Mouse (Mus musculus) liver, embryonic 12.5 days (tissue): ENCODE data around the gene Marveld2. TPM values are rescaled to one million over a fixed set of nuclear protein-coding genes. Genes with fewer than 3 reads are reported as not detected.

Experiments
- ATAC-seq: fragments of 200-750 bp; cut with Nextera tagmentation; 2 replicates; pipeline ENCODE4 v1.8.0; 2017; ENCODE audit warnings: moderate number of reproducible peaks, mild to moderate bottlenecking, moderate library complexity
- H3K27ac ChIP-seq: fragments of 300-500 bp; sonication (generic); 2 replicates; pipeline ENCODE4 v1.5.1; 2016; ENCODE audit warnings: mild to moderate bottlenecking
- H3K27me3 ChIP-seq: fragments of 300-500 bp; sonication (generic); replicated peaks from 2 replicates; pipeline ENCODE4 v1.6.1; 2016; ENCODE audit warnings: mild to moderate bottlenecking, moderate library complexity
- H3K36me3 ChIP-seq: fragments of 300-500 bp; sonication (generic); 2 replicates; pipeline ENCODE4 v1.6.1; 2016; ENCODE audit warnings: mild to moderate bottlenecking, moderate library complexity
- H3K4me1 ChIP-seq: fragments of 300-500 bp; sonication (generic); 2 replicates; pipeline ENCODE4 v1.6.1; 2016
- H3K4me2 ChIP-seq: fragments of 300-500 bp; sonication (generic); 2 replicates; pipeline ENCODE4 v1.6.1; 2016; ENCODE audit warnings: mild to moderate bottlenecking, moderate library complexity
- H3K4me3 ChIP-seq: fragments of 300-500 bp; sonication (generic); 2 replicates; pipeline ENCODE4 v1.5.1; 2016; ENCODE audit warnings: mild to moderate bottlenecking, moderate library complexity
- H3K9ac ChIP-seq: fragments of 300-500 bp; sonication (generic); 2 replicates; pipeline ENCODE4 v1.6.1; 2016; ENCODE audit warnings: mild to moderate bottlenecking, moderate library complexity
- H3K9me3 ChIP-seq: fragments of 300-500 bp; sonication (generic); replicated peaks from 2 replicates; pipeline ENCODE4 v1.6.1; 2016; ENCODE audit warnings: mild to moderate bottlenecking, moderate library complexity
- WGBS: fragments of 180-500 bp; shearing (Covaris S2); methylation state at CpG from one replicate; pipeline ENCODE4 v1.1.7; 2016; ENCODE audit not compliant: insufficient replicate concordance; 5-methylcytosine and 5-hydroxymethylcytosine counted together
- polyA plus RNA-seq: library from polyadenylated mRNA; unstranded; fragments of >200 nt; fragmentation: Nextera tagmentation; extraction: Ambion mirVana; gene quantifications from 2 replicates; pipeline ENCODE4 v1.2.1, GENCODE M21; 2016

Marveld2 gene
- polyA plus RNA-seq, 1 experiment from 2014 or later, result 7.1 TPM

DNA sequence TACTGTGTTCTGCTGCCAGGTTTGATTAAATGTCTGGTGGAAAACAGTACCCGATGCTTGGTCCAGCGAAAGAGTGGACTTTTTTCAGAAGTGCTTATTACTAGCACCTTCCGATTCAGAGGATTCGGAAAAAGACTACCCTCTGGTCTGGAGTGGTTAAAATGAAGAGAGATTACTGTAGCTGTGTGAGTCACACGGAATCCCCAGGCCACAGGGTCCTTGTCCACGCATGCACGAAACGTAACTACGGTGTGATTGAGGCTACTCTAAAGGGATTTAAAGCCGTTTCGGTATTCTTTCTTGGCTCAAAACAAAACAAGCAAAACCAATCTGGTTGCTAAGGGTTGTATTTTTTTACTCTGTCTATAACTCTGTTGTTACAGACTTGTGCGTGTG, 63.7 kb downstream of the Marveld2 start:
- Histone ChIP-seq H3K27me3 (peaks cover 58% of the 10 kb centered on the region), H3K9me3 (no peaks in the 10 kb centered on the region), H3K4me1 (peaks cover 11% of the 10 kb centered on the region), H3K27ac (no peak overlapping the region), H3K36me3 (no peaks in the 10 kb centered on the region), H3K4me3 (peak overlapping the region; percentile 60), H3K9ac (no peak overlapping the region), H3K4me2 (peak overlapping the region; percentile 74)
- no peak for ATAC-seq
- WGBS, result 10% methylated on average over 12 of the region's 12 CpGs

DNA sequence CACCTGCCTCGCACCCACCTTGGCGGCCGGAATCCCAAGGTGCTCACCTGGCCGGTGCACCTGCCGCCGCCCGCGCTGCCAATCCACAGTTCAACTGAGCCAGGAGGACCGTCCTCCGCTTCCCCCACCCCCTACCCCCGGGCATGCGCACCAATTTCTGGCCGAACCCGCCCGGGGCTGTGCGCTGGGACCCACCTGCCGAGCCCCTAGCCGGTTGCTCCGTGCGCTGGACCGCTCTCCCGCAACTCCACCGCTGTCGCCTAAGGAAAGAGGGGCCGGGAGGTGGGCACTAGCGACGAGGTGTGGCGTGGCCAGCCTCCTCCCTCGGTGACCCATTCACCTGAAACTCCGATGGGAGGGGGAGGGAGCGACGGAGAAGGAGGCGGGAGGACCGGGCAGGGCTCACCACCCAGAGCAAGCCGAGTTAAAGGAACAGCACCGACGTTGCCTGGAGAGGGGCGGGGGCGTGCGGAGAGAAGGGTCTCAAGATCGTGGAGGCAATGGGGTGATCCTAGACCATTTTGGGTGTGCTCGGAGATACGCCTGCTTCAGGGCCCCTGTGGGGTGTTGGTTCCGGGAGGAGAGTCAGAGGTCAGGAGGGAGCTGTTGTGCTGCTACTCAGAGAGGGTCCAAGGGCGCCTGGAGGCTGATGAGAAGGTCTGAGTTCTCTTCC, 64.3 kb downstream of the Marveld2 start, which contains the start of gene Ocln:
Gene Ocln, minus strand, starts transcription at position 350 of the 673 bp plus-strand sequence.
- H3K9ac ChIP-seq, result peak within 1 kb of the TSS; percentile 56
- H3K27me3 ChIP-seq, result peaks cover 60% of the 10 kb centered on the region
- peak; percentile 61 for ATAC-seq
- H3K36me3 ChIP-seq, result no peaks in the 10 kb centered on the region
- H3K9me3 ChIP-seq, result no peaks in the 10 kb centered on the region
- 2% methylated on average over 45 of the region's 45 CpGs for WGBS
- H3K4me3 ChIP-seq, result peak within 1 kb of the TSS; percentile 60
- H3K4me2 ChIP-seq, result peak within 1 kb of the TSS; percentile 74
- H3K27ac ChIP-seq, result no peak within 1 kb of the TSS
- H3K4me1 ChIP-seq, result peaks cover 11% of the 10 kb centered on the region

- Histone ChIP-seq H3K4me2 (peak overlapping the region; percentile 74), H3K9ac (peak overlapping the region; percentile 56), H3K36me3 (no peaks in the 10 kb centered on the region), H3K4me1 (peaks cover 11% of the 10 kb centered on the region), H3K27ac (no peak overlapping the region), H3K27me3 (peaks cover 60% of the 10 kb centered on the region), H3K4me3 (peak overlapping the region; percentile 60), H3K9me3 (no peaks in the 10 kb centered on the region)
- peak; percentile 25; the same call in 1 of the 2 replicates for ATAC-seq
- under 1% methylated on average over 35 of the region's 35 CpGs for WGBS
Measured at GRCm38 (mm10) chr13:100552009-100552368, 64.8 kb downstream of the Marveld2 start.

DNA sequence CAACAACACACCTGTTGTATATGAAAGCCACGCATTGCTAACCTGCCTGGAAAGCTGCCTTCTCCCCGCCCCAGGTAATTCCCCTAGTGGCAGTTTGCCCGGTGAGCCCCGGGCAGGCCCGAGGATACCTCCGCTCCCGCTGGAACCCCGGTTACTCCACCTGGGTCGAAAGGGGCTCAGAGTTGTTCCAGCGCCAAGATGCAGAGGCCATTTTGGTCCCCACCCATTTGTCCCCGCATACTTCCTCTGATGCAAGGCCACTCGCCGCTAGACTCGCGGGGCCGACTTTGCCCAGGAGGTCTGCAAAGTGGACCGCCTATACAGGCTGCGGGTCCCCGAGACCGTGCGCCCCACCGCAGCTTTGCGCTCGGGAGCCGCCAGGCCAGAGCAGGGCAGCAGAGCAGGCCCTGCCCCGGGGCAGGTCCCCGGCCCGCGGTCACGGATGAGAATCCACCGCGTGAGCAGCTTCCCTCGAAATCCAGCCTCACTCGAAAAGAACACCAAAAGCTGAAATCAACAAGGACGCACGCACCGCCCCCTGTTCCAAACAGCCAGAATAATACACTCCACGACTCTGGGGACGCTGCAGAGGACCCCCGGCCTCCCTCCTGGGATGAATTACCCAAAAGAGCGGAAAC, 65.3 kb downstream of the Marveld2 start:
- Histone ChIP-seq H3K4me1 (peaks cover 11% of the 10 kb centered on the region), H3K4me3 (peak overlapping the region; percentile 60), H3K4me2 (peak overlapping the region; percentile 74), H3K36me3 (no peaks in the 10 kb centered on the region), H3K27ac (no peak overlapping the region), H3K9ac (peak overlapping the region; percentile 56), H3K9me3 (no peaks in the 10 kb centered on the region), H3K27me3 (peaks cover 60% of the 10 kb centered on the region)
- 0 out of 2 replicates have a peak, but pooled peaks have one; percentile 31 for ATAC-seq
- WGBS, result 2% methylated on average over 38 of the region's 41 CpGs

DNA sequence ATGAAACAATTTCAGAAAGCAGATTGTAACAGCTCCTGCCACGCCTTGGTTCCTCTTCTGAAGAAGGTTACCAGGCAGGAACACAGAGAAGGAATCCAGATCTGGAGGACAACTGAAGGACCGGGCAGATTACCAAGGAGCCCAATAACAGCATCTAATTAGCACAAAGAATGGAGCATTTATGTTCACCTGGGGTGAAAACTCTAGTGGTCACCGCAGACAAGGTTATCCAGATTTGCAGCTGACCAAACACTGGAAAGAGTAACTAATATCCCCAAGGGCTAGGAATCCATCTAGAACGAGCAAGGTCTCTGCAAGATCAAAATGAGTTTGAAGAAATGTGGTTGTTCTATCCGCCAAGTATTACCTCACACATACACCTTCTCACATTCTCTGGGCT, 69.5 kb downstream of the Marveld2 start:
- no peak overlapping the region for H3K4me3 ChIP-seq
- H3K36me3 ChIP-seq, result no peaks in the 10 kb centered on the region
- H3K27ac ChIP-seq, result no peak overlapping the region
- peaks cover 34% of the 10 kb centered on the region for H3K27me3 ChIP-seq
- no peak overlapping the region for H3K9ac ChIP-seq
- 67% methylated on average over 5 of the region's 5 CpGs for WGBS
- ATAC-seq, result no peak
- H3K4me1 ChIP-seq, result peaks cover 6% of the 10 kb centered on the region
- no peaks in the 10 kb centered on the region for H3K9me3 ChIP-seq
- H3K4me2 ChIP-seq, result no peak overlapping the region

Other genes starting within 250 kb of the Marveld2 start
- not detected in 2 replicates for gene Naip1, start 164.1 kb downstream of the Marveld2 start, polyA plus RNA-seq
- gene Gtf2h2, start 124.4 kb downstream of the Marveld2 start, polyA plus RNA-seq, result 46.6 and 52.2 TPM in 2 replicates
- gene Ocln, start 64.3 kb downstream of the Marveld2 start, polyA plus RNA-seq, result 6.7 and 6.9 TPM in 2 replicates
- gene Ak6, start 34.0 kb upstream of the Marveld2 start, polyA plus RNA-seq, result 216 and 222 TPM in 2 replicates
- gene Rad17, start 34.1 kb upstream of the Marveld2 start, polyA plus RNA-seq, result 20.0 and 20.3 TPM in 2 replicates
- 17.8 and 17.9 TPM in 2 replicates for gene Taf9, start 34.6 kb upstream of the Marveld2 start, polyA plus RNA-seq
- 6.4 and 6.8 TPM in 2 replicates for gene Ccdc125, start 52.7 kb upstream of the Marveld2 start, polyA plus RNA-seq
- gene Cdk7, start 114.0 kb upstream of the Marveld2 start, polyA plus RNA-seq, result 60.1 TPM in 2 replicates
- gene Mrps36, start 127.7 kb upstream of the Marveld2 start, polyA plus RNA-seq, result 174 and 179 TPM in 2 replicates
- 45.3 and 47.4 TPM in 2 replicates for gene Cenph, start 158.9 kb upstream of the Marveld2 start, polyA plus RNA-seq
- gene Ccnb1, start 169.6 kb upstream of the Marveld2 start, polyA plus RNA-seq, result 284 and 289 TPM in 2 replicates
- gene Slc30a5, start 216.5 kb upstream of the Marveld2 start, polyA plus RNA-seq, result 40.8 and 45.1 TPM in 2 replicates